ENCODE assay signal across 19 mouse cellular contexts in the genomic region with DNA sequence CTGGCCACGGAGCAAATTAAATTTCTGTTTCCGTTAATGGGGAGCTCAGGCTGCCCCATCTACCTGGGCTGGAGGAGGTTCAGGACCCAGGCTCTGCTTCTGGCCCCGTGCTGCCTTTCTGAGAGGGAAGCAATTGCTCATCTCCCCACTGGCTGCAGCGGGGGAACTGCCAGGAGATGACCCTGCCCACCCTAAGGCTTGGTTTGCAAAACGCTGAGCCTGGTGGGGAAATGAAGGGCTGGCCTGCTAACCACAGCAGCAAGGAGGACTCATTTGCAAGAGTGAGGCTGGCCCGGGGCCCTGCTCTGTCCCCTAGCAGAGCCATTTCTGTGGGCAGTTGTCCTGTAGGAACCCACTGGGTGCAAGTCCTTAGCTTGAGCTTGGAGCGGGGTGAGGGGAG. TPM values are rescaled to one million over a fixed set of nuclear protein-coding genes. Genes with fewer than 3 reads are reported as not detected.
DNase-seq lines count a peak whose midpoint lies in the region; ATAC-seq and TF ChIP-seq lines count a peak whose summit lies in the region.
"Had no signal": no experiment of that assay in that cellular context is flagged by ENCODE, and none has a peak within 500 bp of the region (broad histone marks: within the 10 kb centered on the region; RNA-seq: fewer than 3 reads in every experiment).

No protein-coding gene starts in this region.

- H3K27me3 ChIP-seq in thymus, adult 2 months (ENCODE audit: control insufficient read depth, insufficient read depth, low read length): no peaks in the 10 kb centered on the region
- H3K27me3 ChIP-seq: forebrain, embryonic 12.5 days; limb, embryonic 12.5 days had no signal

- H3K36me3 ChIP-seq in thymus, adult 2 months (ENCODE audit: control insufficient read depth, insufficient read depth, low read length): no peaks in the 10 kb centered on the region
- H3K36me3 ChIP-seq: forebrain, embryonic 12.5 days; G1E; limb, embryonic 12.5 days had no signal

- ATAC-seq in megakaryocyte progenitor cell, adult 5-6 weeks (replicated peaks; ENCODE audit: poor library complexity): peak; percentile 68

- H3K27ac ChIP-seq in bone marrow macrophage, adult 2 months (ENCODE audit: insufficient read depth, low read depth, low read length): peak overlapping the region; percentile 38
- H3K27ac ChIP-seq in thymus, adult 2 months (ENCODE audit: control insufficient read depth, insufficient read depth, low read length): no peak overlapping the region
- H3K27ac ChIP-seq: forebrain, embryonic 12.5 days; hindbrain, embryonic 14.5 days; limb, embryonic 12.5 days had no signal

- no peak for TF ChIP-seq POLR2A in lung, adult 2 months (IDR thresholded peaks at IDR 0.05; ENCODE audit: borderline replicate concordance, extremely low read depth, low read depth, low read length)
- TF ChIP-seq POLR2A in bone marrow macrophage, adult 2 months (IDR thresholded peaks at IDR 0.05; ENCODE audit: borderline replicate concordance, low read depth, low read length): no peak
- TF ChIP-seq POLR2A in thymus, adult 2 months (IDR thresholded peaks at IDR 0.05; ENCODE audit: control insufficient read depth, extremely low read depth, insufficient read depth, low read length, poor library complexity): no peak

- DNase-seq in lung, postnatal 36 days: peak; percentile 34
- no peak for DNase-seq in lung, adult 2 months
- DNase-seq in liver: peak; percentile 26
- no peak for DNase-seq in cerebellum, adult 8-10 months
- no peak for DNase-seq in thymus, adult 2 months
- DNase-seq: adrenal gland, adult 2 months; cerebellum, adult 2 months; heart, adult 11 months; kidney, adult 11 months; kidney, postnatal 4 days; layer of hippocampus, postnatal 36 days; right cerebral cortex, postnatal 4 days; thymus, postnatal 25 days had no signal

- H3K4me3 ChIP-seq in lung, adult 2 months (replicated peaks; ENCODE audit: extremely low read depth, low read depth, low read length): no peak overlapping the region
- no peak overlapping the region for H3K4me3 ChIP-seq in bone marrow macrophage, adult 2 months (ENCODE audit: insufficient read depth, low read length)
- no peak overlapping the region for H3K4me3 ChIP-seq in thymus, adult 2 months (ENCODE audit: control insufficient read depth, insufficient read depth, low read length)
- H3K4me3 ChIP-seq: forebrain, embryonic 12.5 days; limb, embryonic 12.5 days had no signal

- whole genome bisulfite sequencing in lung, adult 2 months: 62% methylated on average over 7 of the region's 7 CpGs
- 34% methylated on average over 7 of the region's 7 CpGs for WGBS in thymus, adult 2 months

- no peaks in the 10 kb centered on the region for H3K4me1 ChIP-seq in lung, adult 2 months (ENCODE audit: control insufficient read depth, insufficient read depth, low read length)
- H3K4me1 ChIP-seq in bone marrow macrophage, adult 2 months (ENCODE audit: control insufficient read depth, insufficient read depth, low read length): peaks cover 45% of the 10 kb centered on the region
- peaks cover 16% of the 10 kb centered on the region for H3K4me1 ChIP-seq in thymus, adult 2 months (replicated peaks; ENCODE audit: control insufficient read depth, insufficient read depth, low read length)
- H3K4me1 ChIP-seq: forebrain, embryonic 12.5 days; limb, embryonic 12.5 days had no signal

- TF ChIP-seq CTCF in lung, adult 2 months (IDR thresholded peaks at IDR 0.05; ENCODE audit: insufficient read depth, low read length): no peak
- no peak for TF ChIP-seq CTCF in bone marrow macrophage, adult 2 months (IDR thresholded peaks at IDR 0.05; ENCODE audit: low read depth, low read length)
- no peak for TF ChIP-seq CTCF in thymus, adult 2 months (IDR thresholded peaks at IDR 0.05; ENCODE audit: borderline replicate concordance, control insufficient read depth, extremely low read depth, insufficient read depth, low read length, poor library complexity)

RNA-seq across cellular contexts. Expression of gene Plcg2, which starts 39.7 kb away (rescaled TPM):
- polyA plus RNA-seq in lung, adult 2 months (2012; rRNA removed): 9.6 and 11.5 TPM in 2 replicates
- polyA plus RNA-seq in bone marrow macrophage, adult 2 months (2012; ENCODE audit: insufficient read depth, insufficient read length, missing spikeins): 68.7 and 77.9 TPM in 2 replicates
- 47.8 and 52.7 TPM in 2 replicates for total RNA-seq in megakaryocyte progenitor cell, adult 5-6 weeks (2015)
- total RNA-seq in megakaryocyte progenitor cell, adult 5-6 weeks (2017): 72.8 and 72.9 TPM in 2 replicates
- polyA plus RNA-seq in thymus, adult 2 months (2012; rRNA removed): 9.0 and 10.7 TPM in 2 replicates
- total RNA-seq: G1E had no signal
- polyA plus RNA-seq: G1E had no signal

Comparison
In these comparisons a context has a peak if more than half of its experiments do, and no peak if none do; other contexts are left out.
1. DNase-seq: peak in lung, postnatal 36 days (single experiment) and liver (single experiment); none in lung, adult 2 months (single experiment), cerebellum, adult 8-10 months (single experiment) and thymus, adult 2 months (single experiment).